Mouse (Mus musculus) G1E (cell line): Measurements from ENCODE around the gene Krtap28-13.

ENCODE experiments used
- CTCF ChIP-seq: IDR thresholded peaks from 2 replicates; pipeline ENCODE4 v1.5.1; 2012; ENCODE audit warnings: low read depth, low read length, inconsistent platforms, mixed read lengths
- GATA1 ChIP-seq: IDR thresholded peaks from 2 replicates; pipeline ENCODE4 v1.6.1; 2012; ENCODE audit warnings: borderline replicate concordance, low read length, inconsistent platforms, mixed read lengths
- GATA2 ChIP-seq: IDR thresholded peaks from 2 replicates; pipeline ENCODE4 v1.6.1; 2012; ENCODE audit warnings: low read depth, low read length, inconsistent platforms, borderline replicate concordance
- POLR2AphosphoS5 ChIP-seq: IDR thresholded peaks from 2 replicates; pipeline ENCODE4 v1.6.1; 2012; ENCODE audit warnings: low read depth, low read length, inconsistent platforms; ENCODE audit not compliant: insufficient replicate concordance
- TAL1 ChIP-seq: conservative IDR thresholded peaks from 2 replicates; pipeline ENCODE4 v1.6.1; 2012; ENCODE audit warnings: low read depth, low read length, inconsistent platforms, mixed read lengths

DNA sequence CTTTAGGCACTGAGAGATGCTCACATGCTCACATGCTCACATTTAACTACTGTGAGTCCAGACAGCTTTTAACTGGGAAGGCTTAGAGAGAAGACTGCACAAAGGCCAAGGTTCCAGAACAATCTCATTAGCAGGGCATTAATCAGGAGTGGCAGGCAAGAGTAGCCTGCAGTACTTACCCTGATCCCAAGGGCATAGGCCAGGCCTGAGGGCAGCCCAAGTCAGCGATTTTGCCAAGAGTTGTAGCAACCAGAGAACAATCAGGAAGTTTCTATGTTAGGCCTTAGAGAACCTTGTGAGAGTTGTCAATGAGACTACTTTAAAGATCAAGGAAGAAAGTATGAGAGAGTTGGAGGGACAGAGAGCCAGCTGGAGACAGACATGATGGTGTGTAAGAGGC, 2.2 kb upstream of the Krtap28-13 start:
- no peak for TF ChIP-seq CTCF
- no peak for TF ChIP-seq GATA1
- no peak for TF ChIP-seq POLR2AphosphoS5
- TF ChIP-seq GATA2 = no peak
- TF ChIP-seq TAL1 = no peak
